In the genomic region with DNA sequence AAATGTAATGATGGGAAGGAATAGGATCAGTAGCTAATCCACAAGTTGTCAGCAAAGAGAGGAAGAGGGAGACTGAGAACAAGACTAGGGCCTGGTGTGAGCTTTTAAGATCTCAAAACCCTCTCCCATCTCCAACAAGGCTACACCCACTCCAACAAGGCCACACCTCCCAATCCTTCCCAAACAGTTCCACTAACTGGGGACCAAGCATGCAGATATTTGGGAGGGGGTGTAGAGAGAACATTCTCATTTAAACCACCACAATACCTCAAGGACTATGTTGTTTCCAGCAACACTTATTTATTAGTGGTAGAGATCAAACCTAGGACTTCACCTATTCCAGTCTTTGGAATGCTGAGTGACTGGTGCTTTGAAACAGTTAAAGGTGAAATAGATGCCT, we compare ENCODE assay signal across 19 mouse cellular contexts. TPM values are rescaled to one million over a fixed set of nuclear protein-coding genes. Genes with fewer than 3 reads are reported as not detected.
DNase-seq lines count a peak whose midpoint lies in the region; TF ChIP-seq lines count a peak whose summit lies in the region.
"Had no signal": no experiment of that assay in that cellular context is flagged by ENCODE, and none has a peak within 500 bp of the region (broad histone marks: within the 10 kb centered on the region; RNA-seq: fewer than 3 reads in every experiment).

No protein-coding gene starts in this region.

- intact Hi-C loops in heart, postnatal 10 days (cut with DNase I) = no loop called here

- H3K27ac ChIP-seq in liver, adult 2 months (replicated peaks; ENCODE audit: insufficient read depth, low read depth, low read length) = peak overlapping the region; percentile 12; the same call in 1 of the 2 replicates
- H3K27ac ChIP-seq: embryonic facial prominence, embryonic 13.5 days; embryonic facial prominence, embryonic 15.5 days; forebrain, embryonic 10.5 days; forebrain, embryonic 12.5 days had no signal

- no peak overlapping the region for H3K4me3 ChIP-seq in liver, adult 2 months (ENCODE audit: insufficient read depth, low read depth, low read length)
- H3K4me3 ChIP-seq: embryonic facial prominence, embryonic 13.5 days; embryonic facial prominence, embryonic 15.5 days; erythroblast, embryonic 14.5 days; forebrain, embryonic 10.5 days; forebrain, embryonic 12.5 days had no signal

- TF ChIP-seq CTCF in liver, adult 2 months (IDR thresholded peaks at IDR 0.05; ENCODE audit: low read depth, low read length) = no peak

- peak; percentile 69 for DNase-seq in heart, adult 11 months
- no peak for DNase-seq in heart, postnatal 10 days
- DNase-seq in liver, adult 2 months (ENCODE audit: extremely low read depth, low read depth, low spot score) = no peak
- DNase-seq in liver = no peak
- DNase-seq: adrenal gland, adult 2 months; adrenal gland, postnatal 10 days; adrenal gland, postnatal 25 days; cerebellum, adult 11 months; cerebellum, adult 18-20 months; cerebellum, adult 8-10 months; cerebellum, adult 9-11 months; cerebellum, postnatal 14 days; cerebellum, postnatal 36 days; embryo, embryonic 11 days had no signal

- peaks cover 32% of the 10 kb centered on the region for H3K36me3 ChIP-seq in liver, adult 2 months (ENCODE audit: control insufficient read depth, insufficient read depth, low read length)

- H3K79me2 ChIP-seq in liver, adult 2 months (ENCODE audit: control insufficient read depth, insufficient read depth, low read length) = peaks cover 21% of the 10 kb centered on the region; the same call in 1 of the 2 replicates

- H3K4me1 ChIP-seq in liver, adult 2 months (ENCODE audit: control insufficient read depth, insufficient read depth, low read length) = peaks cover 27% of the 10 kb centered on the region
- H3K4me1 ChIP-seq: embryonic facial prominence, embryonic 13.5 days; embryonic facial prominence, embryonic 15.5 days; forebrain, embryonic 10.5 days; forebrain, embryonic 12.5 days had no signal

- no peaks in the 10 kb centered on the region for H3K27me3 ChIP-seq in liver, adult 2 months (ENCODE audit: control insufficient read depth, insufficient read depth, low read length)
- H3K27me3 ChIP-seq: embryonic facial prominence, embryonic 13.5 days; embryonic facial prominence, embryonic 15.5 days; forebrain, embryonic 12.5 days had no signal

- no peak overlapping the region for H3K9ac ChIP-seq in liver, adult 2 months (ENCODE audit: low read depth, low read length)
- H3K9ac ChIP-seq: embryonic facial prominence, embryonic 13.5 days; embryonic facial prominence, embryonic 15.5 days; forebrain, embryonic 12.5 days had no signal

- TF ChIP-seq POLR2A in liver, adult 2 months (IDR thresholded peaks at IDR 0.05; ENCODE audit: extremely low read depth, insufficient read depth, low read length) = no peak

RNA-seq across cellular contexts. Expression of a gene that starts 6.4 kb away (rescaled TPM):
- total RNA-seq in heart, postnatal 10 days (2021) = 10 to 100 TPM; 47.0 to 48.9 TPM
- total RNA-seq in liver, adult 2 months (2014; rRNA removed) = 253 and 256 TPM in 2 replicates
- polyA plus RNA-seq in liver, adult 2 months (2012; rRNA removed) = 223 and 265 TPM in 2 replicates
